Mouse (Mus musculus) forebrain, embryonic 10.5 days (tissue): Measurements from ENCODE around the gene Supt4a. TPM values are rescaled to one million over a fixed set of nuclear protein-coding genes. Genes with fewer than 3 reads are reported as not detected.

Source experiments
- DNase-seq: peaks from one replicate; pipeline ENCODE4 v3.0.0-alpha.2; 2017; ENCODE audit warnings: low spot score; ENCODE audit errors: extremely low spot score
- H3K27ac ChIP-seq: fragments of 300-500 bp; sonication (generic); 2 replicates; pipeline ENCODE4 v1.5.1; 2016; ENCODE audit warnings: mild to moderate bottlenecking
- H3K27me3 ChIP-seq: fragments of 300-500 bp; sonication (generic); 2 replicates; pipeline ENCODE4 v1.6.1; 2016; ENCODE audit warnings: mild to moderate bottlenecking; ENCODE audit not compliant: poor library complexity, severe bottlenecking
- H3K36me3 ChIP-seq: fragments of 300-500 bp; sonication (generic); replicated peaks from 2 replicates; pipeline ENCODE4 v1.6.1; 2016; ENCODE audit warnings: mild to moderate bottlenecking, moderate library complexity
- H3K4me1 ChIP-seq: fragments of 300-500 bp; sonication (generic); 2 replicates; pipeline ENCODE4 v1.6.1; 2016
- H3K4me3 ChIP-seq: fragments of 300-500 bp; sonication (generic); 2 replicates; pipeline ENCODE4 v1.5.1; 2016; ENCODE audit warnings: mild to moderate bottlenecking, moderate library complexity
- H3K9me3 ChIP-seq: fragments of 300-500 bp; sonication (generic); 2 replicates; pipeline ENCODE4 v1.6.1; 2016; ENCODE audit warnings: mild to moderate bottlenecking, moderate library complexity
- WGBS: fragments of 180-500 bp; shearing (Covaris S2); methylation state at CpG from one replicate; pipeline ENCODE4 v1.1.7; 2016; 5-methylcytosine and 5-hydroxymethylcytosine counted together
- polyA plus RNA-seq: library from polyadenylated mRNA; unstranded; fragments of >200 nt; fragmentation: Nextera tagmentation; extraction: Ambion mirVana; gene quantifications from 2 replicates; pipeline ENCODE4 v1.2.1, GENCODE M21; 2016

Supt4a gene
- polyA plus RNA-seq, 1 experiment from 2014 or later: 153 TPM

- H3K4me3 ChIP-seq: peak overlapping the region; percentile 33
- peaks cover 20% of the 10 kb centered on the region for H3K4me1 ChIP-seq
- H3K36me3 ChIP-seq: no peaks in the 10 kb centered on the region
- no peaks in the 10 kb centered on the region for H3K9me3 ChIP-seq
- H3K27ac ChIP-seq: peak overlapping the region; percentile 63; the same call in 1 of the 2 replicates
- peaks cover 22% of the 10 kb centered on the region for H3K27me3 ChIP-seq
- DNase-seq: no peak
- 88% methylated on average over 15 of the region's 15 CpGs for WGBS
These were observed 19.0 kb downstream of the Supt4a start for GRCm38 (mm10) chr11:87756251-87756820.

GRCm38 (mm10) chr11:87757001-87757954 is 19.9 kb downstream of the Supt4a start:
- Histone ChIP-seq H3K36me3 (no peaks in the 10 kb centered on the region), H3K4me1 (peaks cover 20% of the 10 kb centered on the region), H3K9me3 (no peaks in the 10 kb centered on the region), H3K27me3 (peaks cover 32% of the 10 kb centered on the region), H3K4me3 (peak overlapping the region; percentile 33), H3K27ac (no peak overlapping the region)
- DNase-seq: no peak
- WGBS: 91% methylated on average over 25 of the region's 25 CpGs

GRCm38 (mm10) chr11:87758161-87758911 is 21.0 kb downstream of the Supt4a start:
- H3K4me1 ChIP-seq: peaks cover 27% of the 10 kb centered on the region
- no peak for DNase-seq
- 77% methylated on average over 7 of the region's 7 CpGs for WGBS

GRCm38 (mm10) chr11:87758957-87759608 is 21.7 kb downstream of the Supt4a start:
- Histone ChIP-seq H3K9me3 (no peaks in the 10 kb centered on the region), H3K4me1 (peaks cover 35% of the 10 kb centered on the region), H3K27me3 (peaks cover 50% of the 10 kb centered on the region), H3K36me3 (no peaks in the 10 kb centered on the region), H3K27ac (no peak overlapping the region), H3K4me3 (no peak overlapping the region)
- WGBS: 76% methylated on average over 4 of the region's 4 CpGs
- DNase-seq: no peak

More at GRCm38 (mm10) chr11:87758161-87758911, 21.0 kb downstream of the Supt4a start:
- no peaks in the 10 kb centered on the region for H3K36me3 ChIP-seq
- peaks cover 42% of the 10 kb centered on the region for H3K27me3 ChIP-seq
- no peak overlapping the region for H3K27ac ChIP-seq
- no peak overlapping the region for H3K4me3 ChIP-seq
- H3K9me3 ChIP-seq: no peaks in the 10 kb centered on the region

GRCm38 (mm10) chr11:87759609-87760005 is 22.3 kb downstream of the Supt4a start:
- H3K36me3 ChIP-seq: no peaks in the 10 kb centered on the region
- peaks cover 36% of the 10 kb centered on the region for H3K4me1 ChIP-seq
- H3K4me3 ChIP-seq: no peak overlapping the region
- 4% methylated on average over 3 of the region's 3 CpGs for WGBS
- no peaks in the 10 kb centered on the region for H3K9me3 ChIP-seq
- DNase-seq: no peak
- H3K27ac ChIP-seq: no peak overlapping the region
- peaks cover 55% of the 10 kb centered on the region for H3K27me3 ChIP-seq

GRCm38 (mm10) chr11:87760301-87761081 is 23.1 kb downstream of the Supt4a start, which contains the start of gene Tspoap1:
Gene Tspoap1, plus strand, starts transcription at chr11:87760541.
- 4% methylated on average over 23 of the region's 23 CpGs for WGBS
- Histone ChIP-seq H3K4me3 (peak within 1 kb of the TSS; percentile 42), H3K36me3 (no peaks in the 10 kb centered on the region), H3K27me3 (peaks cover 64% of the 10 kb centered on the region), H3K27ac (peak within 1 kb of the TSS; percentile 16), H3K9me3 (no peaks in the 10 kb centered on the region), H3K4me1 (peaks cover 42% of the 10 kb centered on the region)
- DNase-seq: peak; percentile 62

- no peak overlapping the region for H3K27ac ChIP-seq
- H3K9me3 ChIP-seq: no peaks in the 10 kb centered on the region
- peaks cover 71% of the 10 kb centered on the region for H3K27me3 ChIP-seq
- peaks cover 42% of the 10 kb centered on the region for H3K4me1 ChIP-seq
- DNase-seq: no peak
- H3K4me3 ChIP-seq: peak overlapping the region; percentile 42; the same call in 1 of the 2 replicates
- WGBS: 60% methylated on average over 11 of the region's 11 CpGs
- no peaks in the 10 kb centered on the region for H3K36me3 ChIP-seq
These were observed 23.9 kb downstream of the Supt4a start for GRCm38 (mm10) chr11:87761181-87761721.

- no peak overlapping the region for H3K27ac ChIP-seq
- peaks cover 42% of the 10 kb centered on the region for H3K4me1 ChIP-seq
- peaks cover 79% of the 10 kb centered on the region for H3K27me3 ChIP-seq
- H3K4me3 ChIP-seq: no peak overlapping the region
- no peaks in the 10 kb centered on the region for H3K9me3 ChIP-seq
- no peak for DNase-seq
- WGBS: 76% methylated on average over 14 of the region's 14 CpGs
- no peaks in the 10 kb centered on the region for H3K36me3 ChIP-seq
These were observed 24.7 kb downstream of the Supt4a start for GRCm38 (mm10) chr11:87761806-87762701.

- Histone ChIP-seq H3K9me3 (no peaks in the 10 kb centered on the region), H3K27ac (no peak overlapping the region), H3K36me3 (no peaks in the 10 kb centered on the region), H3K27me3 (peaks cover 79% of the 10 kb centered on the region), H3K4me1 (peaks cover 42% of the 10 kb centered on the region), H3K4me3 (peak overlapping the region; percentile 72)
- WGBS: 43% methylated on average over 12 of the region's 12 CpGs
- DNase-seq: no peak
These were observed 25.5 kb downstream of the Supt4a start for GRCm38 (mm10) chr11:87762702-87763385.

- Histone ChIP-seq H3K27ac (peak overlapping the region; percentile 85), H3K4me1 (peaks cover 42% of the 10 kb centered on the region), H3K36me3 (no peaks in the 10 kb centered on the region), H3K27me3 (peaks cover 85% of the 10 kb centered on the region), H3K9me3 (no peaks in the 10 kb centered on the region), H3K4me3 (peak overlapping the region; percentile 72)
- DNase-seq: peak; percentile 71
- 1% methylated on average over 17 of the region's 17 CpGs for WGBS
These were observed 26.2 kb downstream of the Supt4a start for GRCm38 (mm10) chr11:87763511-87763987.
